Mouse (Mus musculus) lung, adult 2 months (tissue): ENCODE data around the gene Slx4ip. TPM values are rescaled to one million over a fixed set of nuclear protein-coding genes. Genes with fewer than 3 reads are reported as not detected.

Experiments
- DNase-seq: peaks from one replicate; pipeline ENCODE4 v3.0.0; 2022
- H3K4me1 ChIP-seq: fragments of 200-500 bp; 2 replicates; pipeline ENCODE4 v1.6.1; 2011; ENCODE audit warnings: low read length; ENCODE audit not compliant: control insufficient read depth, insufficient read depth
- H3K4me3 ChIP-seq: fragments of 200-500 bp; replicated peaks from 2 replicates; pipeline ENCODE3; 2011; ENCODE audit warnings: low read depth, mild to moderate bottlenecking, control low read depth, low read length; ENCODE audit errors: extremely low read depth
- CTCF ChIP-seq: fragments of 200-500 bp; IDR thresholded peaks from 2 replicates; pipeline ENCODE4 v1.5.1; 2011; ENCODE audit warnings: mild to moderate bottlenecking, low read length, control low read depth; ENCODE audit not compliant: insufficient read depth
- POLR2A ChIP-seq: fragments of 200-500 bp; IDR thresholded peaks from 2 replicates; pipeline ENCODE4 v1.6.1; 2011; ENCODE audit warnings: low read depth, mild to moderate bottlenecking, control low read depth, low read length, borderline replicate concordance; ENCODE audit errors: extremely low read depth
- WGBS: fragments of 180-500 bp; shearing (Covaris S2); methylation state at CpG from one replicate; pipeline ENCODE4 v1.1.7; 2018; 5-methylcytosine and 5-hydroxymethylcytosine counted together
- polyA plus RNA-seq: library from polyadenylated mRNA; depleted of rRNA; stranded (reverse); fragments of >200 nt; gene quantifications from 2 replicates; pipeline ENCODE4 v1.2.3, GENCODE M21; 2012; rRNA removed

The Slx4ip gene
- polyA plus RNA-seq, 1 experiment, result 0.70 TPM

DNA sequence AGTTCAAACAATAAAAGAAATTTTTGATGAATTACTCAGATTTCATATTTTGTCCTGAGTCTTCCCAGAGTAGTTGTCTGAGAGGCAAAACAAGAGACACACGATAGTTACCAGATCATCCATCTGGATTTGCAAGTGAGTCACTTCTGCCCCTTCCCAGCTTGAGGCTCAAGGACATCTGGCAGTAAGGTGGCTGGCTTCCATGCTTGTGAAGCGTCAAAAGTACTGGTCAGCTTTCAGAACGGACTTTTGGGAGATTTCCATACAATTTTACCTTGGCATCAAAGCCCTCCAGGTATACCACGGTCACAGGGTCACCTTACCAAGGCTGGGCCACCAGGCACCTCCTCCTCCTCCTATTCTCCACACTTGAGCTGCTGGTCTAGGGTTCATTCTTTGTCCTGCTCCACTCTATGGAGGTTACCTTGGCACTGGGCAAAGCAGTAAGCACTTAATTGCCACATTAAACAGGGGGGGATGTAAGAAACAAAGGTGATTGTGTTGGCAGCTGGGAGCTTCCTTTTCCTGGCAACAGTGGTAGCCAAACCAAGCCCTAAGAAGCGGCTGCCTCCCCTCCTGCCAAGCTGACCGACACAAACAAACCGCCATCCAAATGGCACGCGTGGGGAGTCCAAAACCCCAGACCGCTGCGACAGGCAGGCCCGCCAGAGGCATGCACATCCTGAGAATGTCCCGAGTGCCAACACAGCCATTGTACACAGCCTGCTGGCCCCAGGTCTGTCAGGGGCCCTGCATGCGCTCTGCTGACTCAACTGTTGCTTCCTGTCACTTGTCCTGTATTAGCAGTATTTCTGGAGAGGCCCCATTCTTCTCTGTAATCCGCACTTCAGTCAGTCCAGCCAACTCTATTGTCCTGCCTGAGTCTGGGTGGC is 218.5 kb downstream of the Slx4ip start:
- H3K4me3 ChIP-seq, result no peak overlapping the region
- TF ChIP-seq CTCF, result no peak
- no peak for TF ChIP-seq POLR2A
- peaks cover 13% of the 10 kb centered on the region; the same call in 1 of the 2 replicates for H3K4me1 ChIP-seq
- peak; percentile 34 for DNase-seq
- 40% methylated on average over 15 of the region's 15 CpGs for WGBS

- DNase-seq, result no peak
- TF ChIP-seq CTCF (no peak), POLR2A (no peak)
- no peak overlapping the region for H3K4me3 ChIP-seq
- 56% methylated on average over 4 of the region's 4 CpGs for WGBS
- peaks cover 13% of the 10 kb centered on the region; the same call in 1 of the 2 replicates for H3K4me1 ChIP-seq
Measured at GRCm38 (mm10) chr2:137110214-137110898, 219.3 kb downstream of the Slx4ip start.

GRCm38 (mm10) chr2:137113288-137114061 is 222.5 kb downstream of the Slx4ip start:
- WGBS, result 28% methylated on average over 12 of the region's 12 CpGs
- DNase-seq, result no peak
- TF ChIP-seq CTCF, result no peak
- TF ChIP-seq POLR2A, result no peak
- Histone ChIP-seq H3K4me3 (no peak overlapping the region), H3K4me1 (peaks cover 16% of the 10 kb centered on the region; the same call in 1 of the 2 replicates)

GRCm38 (mm10) chr2:137114248-137115096 is 223.5 kb downstream of the Slx4ip start:
- H3K4me1 ChIP-seq, result peaks cover 14% of the 10 kb centered on the region; the same call in 1 of the 2 replicates
- TF ChIP-seq POLR2A, result peak; percentile 72; the same call in 1 of the 2 replicates
- peak; percentile 66 for TF ChIP-seq CTCF
- WGBS, result under 1% methylated on average over 51 of the region's 51 CpGs
- DNase-seq, result peak; percentile 79
- peak overlapping the region; percentile 77 for H3K4me3 ChIP-seq

GRCm38 (mm10) chr2:137115241-137116024 is 224.4 kb downstream of the Slx4ip start:
- WGBS, result under 1% methylated on average over 40 of the region's 40 CpGs
- Histone ChIP-seq H3K4me3 (peak overlapping the region; percentile 77), H3K4me1 (peaks cover 6% of the 10 kb centered on the region; the same call in 1 of the 2 replicates)
- TF ChIP-seq POLR2A, result no peak
- TF ChIP-seq CTCF, result no peak
- peak; percentile 58 for DNase-seq

- Histone ChIP-seq H3K4me3 (peak within 1 kb of the TSS; percentile 77), H3K4me1 (peaks cover 6% of the 10 kb centered on the region; the same call in 1 of the 2 replicates)
- TF ChIP-seq CTCF (no peak), POLR2A (no peak)
- DNase-seq, result peak; percentile 69
- WGBS, result under 1% methylated on average over 59 of the region's 59 CpGs
Measured at GRCm38 (mm10) chr2:137116025-137116674, 225.1 kb downstream of the Slx4ip start, which contains the start of gene Jag1. TSS of gene Jag1 (minus strand) at chr2:137116644.

DNA sequence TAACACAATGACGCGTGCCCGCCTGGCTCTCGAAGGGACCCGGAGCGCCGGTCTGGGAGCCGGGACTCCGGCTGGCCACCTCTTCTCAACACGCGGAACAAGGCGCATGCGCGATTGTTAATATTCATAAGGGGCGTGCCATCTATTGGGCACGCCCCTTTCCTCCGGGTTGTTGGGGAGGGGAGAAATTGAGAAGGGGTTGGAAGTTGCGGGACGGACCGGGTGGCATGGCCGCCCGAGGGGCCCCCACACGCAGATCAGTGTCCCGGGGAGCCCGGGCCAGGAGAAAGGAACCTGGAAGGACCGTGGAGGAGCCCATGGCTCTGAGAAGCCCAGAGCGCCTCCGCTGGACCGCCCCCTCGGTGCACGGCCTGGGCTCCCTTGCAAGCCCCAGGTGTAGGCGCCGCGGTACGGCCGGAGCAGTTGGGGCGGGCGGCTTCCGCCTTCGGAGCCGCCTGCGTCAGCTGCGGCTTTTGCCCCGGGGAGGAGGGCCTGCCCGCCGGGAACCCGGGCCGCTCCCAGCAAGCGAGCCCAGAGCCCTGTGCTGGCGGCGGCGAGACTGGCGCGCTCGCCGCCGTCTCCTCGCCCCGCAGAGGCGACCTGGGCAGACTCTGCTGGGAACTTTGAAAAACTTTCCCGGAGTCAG is 225.8 kb downstream of the Slx4ip start:
- Histone ChIP-seq H3K4me3 (peak overlapping the region; percentile 77), H3K4me1 (peaks cover 6% of the 10 kb centered on the region; the same call in 1 of the 2 replicates)
- no peak for TF ChIP-seq CTCF
- TF ChIP-seq POLR2A, result peak; percentile 88
- peak; percentile 92 for DNase-seq
- 2% methylated on average over 61 of the region's 61 CpGs for WGBS

- Histone ChIP-seq H3K4me3 (peak overlapping the region; percentile 77), H3K4me1 (peaks cover 6% of the 10 kb centered on the region; the same call in 1 of the 2 replicates)
- peak; percentile 91 for DNase-seq
- TF ChIP-seq POLR2A (no peak), CTCF (peak; percentile 51)
- under 1% methylated on average over 33 of the region's 33 CpGs for WGBS
Measured at GRCm38 (mm10) chr2:137117321-137117690, 226.3 kb downstream of the Slx4ip start.

Other genes starting within 250 kb of the Slx4ip start
- gene Snap25, start 177.8 kb upstream of the Slx4ip start, polyA plus RNA-seq, result 0.22 and 0.24 TPM in 2 replicates
- not detected in 2 replicates for gene AL731706.2, start 5.5 kb upstream of the Slx4ip start, polyA plus RNA-seq
- gene AL731706.1, start 171 bp downstream of the Slx4ip start, polyA plus RNA-seq, result 2.6 and 5.3 TPM in 2 replicates
- gene Mkks, start 171 bp downstream of the Slx4ip start, polyA plus RNA-seq, result 3.6 and 4.7 TPM in 2 replicates
- 10.4 and 11.4 TPM in 2 replicates for gene Jag1, start 225.4 kb downstream of the Slx4ip start, polyA plus RNA-seq